Mouse (Mus musculus) brain, embryonic 14.5 days (tissue): ENCODE measurements around the gene Pde4dip.

Source experiments
- CTCF ChIP-seq: fragments of 200-500 bp; IDR thresholded peaks from 2 replicates; pipeline ENCODE4 v1.5.1; 2012; ENCODE audit warnings: inconsistent platforms, mild to moderate bottlenecking, moderate library complexity, borderline replicate concordance; ENCODE audit not compliant: insufficient read depth, insufficient read length; ENCODE audit errors: extremely low read depth
- POLR2A ChIP-seq: fragments of 200-500 bp; IDR thresholded peaks from 2 replicates; pipeline ENCODE4 v1.6.1; 2012; ENCODE audit warnings: mild to moderate bottlenecking, inconsistent platforms, borderline replicate concordance; ENCODE audit not compliant: poor library complexity, insufficient read depth, insufficient read length, severe bottlenecking; ENCODE audit errors: extremely low read depth

GRCm38 (mm10) chr3:97649469-97649868, 239.0 kb downstream of the Pde4dip start:
- no peak for TF ChIP-seq POLR2A
- no peak for TF ChIP-seq CTCF
